Mouse (Mus musculus): ENCODE measurements at regions not wholly inside any gene's neighbourhood (a gene's known extent, or its start where the extent isn't known, plus 50 kb on each side); places are given as distances from the start of the nearest gene placed in this dataset.

GRCm38 (mm10) chr12:58443007-58443406, 173.9 kb upstream of the Clec14a start:
- DNase-seq (ENCODE audit: low spot score in 2 of 2), result no peak

- DNase-seq (ENCODE audit: low spot score in 2 of 2), result no peak
Observed at GRCm38 (mm10) chr12:58441962-58442361, 172.9 kb upstream of the Clec14a start.

GRCm38 (mm10) chr12:58440666-58441065, 171.6 kb upstream of the Clec14a start:
- DNase-seq (ENCODE audit: low spot score in 2 of 2), result no peak

- no peak for DNase-seq (ENCODE audit: low spot score in 2 of 2)
Observed at GRCm38 (mm10) chr12:58437031-58437430, 167.9 kb upstream of the Clec14a start.

- no peak for DNase-seq (ENCODE audit: low spot score in 2 of 2)
Observed at GRCm38 (mm10) chr12:58434504-58434903, 165.4 kb upstream of the Clec14a start.

- DNase-seq (ENCODE audit: low spot score in 2 of 2), result no peak
Observed at GRCm38 (mm10) chr12:58429929-58430328, 160.8 kb upstream of the Clec14a start.

- no peak for DNase-seq (ENCODE audit: low spot score in 2 of 2)
Observed at GRCm38 (mm10) chr12:58426758-58427157, 157.7 kb upstream of the Clec14a start.

GRCm38 (mm10) chr12:58425961-58426360, 156.9 kb upstream of the Clec14a start:
- no peak for DNase-seq (ENCODE audit: low spot score in 2 of 2)

GRCm38 (mm10) chr12:58423581-58423980, 154.5 kb upstream of the Clec14a start:
- no peak for DNase-seq (ENCODE audit: low spot score in 2 of 2)

GRCm38 (mm10) chr12:58401904-58402303, 132.8 kb upstream of the Clec14a start:
- DNase-seq (ENCODE audit: low spot score in 2 of 2), result no peak

- DNase-seq (ENCODE audit: low spot score in 2 of 2), result no peak
Observed at GRCm38 (mm10) chr12:58360258-58360657, 91.2 kb upstream of the Clec14a start.

- no peak for DNase-seq (ENCODE audit: low spot score in 2 of 2)
Observed at GRCm38 (mm10) chr12:58334163-58334562, 65.1 kb upstream of the Clec14a start.

- no peak for DNase-seq (ENCODE audit: low spot score in 2 of 2)
Observed at GRCm38 (mm10) chr12:58329913-58330312, 60.8 kb upstream of the Clec14a start.

- DNase-seq (ENCODE audit: low spot score in 2 of 2), result no peak
Observed at GRCm38 (mm10) chr12:58323953-58324352, 54.9 kb upstream of the Clec14a start.
